In genomic region chr10:128779011-128779795, GRCm38 (mm10) we compare ENCODE assay signal across 1 mouse cellular context.
TF ChIP-seq lines count a peak whose summit lies in the region.

No protein-coding gene starts in this region.

TF ChIP-seq in CH12.LX, 34 proteins besides CTCF, POLR2A, EP300 and RAD21:
- TF ChIP-seq ELF1 (IDR thresholded peaks at IDR 0.05; ENCODE audit: low read depth, low read length) (peak; percentile 43), ZMIZ1 (IDR thresholded peaks at IDR 0.05; ENCODE audit: low read depth, low read length) (no peak), MEF2A (IDR thresholded peaks at IDR 0.05; ENCODE audit: borderline replicate concordance, low read depth, low read length) (0 out of 2 replicates have a peak, but pooled peaks have one; percentile 20), PAX5 (IDR thresholded peaks at IDR 0.05; ENCODE audit: low read length) (no peak), NELFE (IDR thresholded peaks at IDR 0.05; ENCODE audit: low read depth, low read length) (no peak), JUND (conservative IDR thresholded peaks at IDR 0.05; ENCODE audit: low read depth, low read length) (0 out of 2 replicates have a peak, but pooled peaks have one; percentile 23), IRF4 (IDR thresholded peaks at IDR 0.05; ENCODE audit: low read depth, low read length) (peak; percentile 73; the same call in 1 of the 2 replicates), BHLHE40 (IDR thresholded peaks at IDR 0.05; ENCODE audit: low read depth, low read length) (0 out of 2 replicates have a peak, but pooled peaks have one; percentile 36), ETS1 (conservative IDR thresholded peaks at IDR 0.05; ENCODE audit: low read depth, low read length) (peak; percentile 71), SIN3A (IDR thresholded peaks at IDR 0.05; ENCODE audit: low read length) (0 out of 2 replicates have a peak, but pooled peaks have one; percentile 45)
TF ChIP-seq in CH12.LX: peak in this region for 7.
